Mouse (Mus musculus) midbrain, embryonic 16.5 days (tissue): ENCODE measurements around the gene Pik3ip1. TPM values are rescaled to one million over a fixed set of nuclear protein-coding genes. Genes with fewer than 3 reads are reported as not detected.

ENCODE experiments used
- ATAC-seq: fragments of 200-750 bp; cut with Nextera tagmentation; 2 replicates; pipeline ENCODE4 v1.8.0; 2017; ENCODE audit warnings: moderate TSS enrichment
- H3K27ac ChIP-seq: fragments of 300-500 bp; sonication (generic); 2 replicates; pipeline ENCODE4 v1.5.1; 2014; ENCODE audit warnings: mild to moderate bottlenecking, low read length, mixed read lengths
- H3K27me3 ChIP-seq: fragments of 300-500 bp; sonication (generic); 2 replicates; pipeline ENCODE4 v1.6.1; 2014; ENCODE audit warnings: low read depth, low read length, mixed read lengths; ENCODE audit not compliant: control insufficient read depth, insufficient read depth
- H3K36me3 ChIP-seq: fragments of 300-500 bp; sonication (generic); 2 replicates; pipeline ENCODE4 v1.6.1; 2014; ENCODE audit warnings: mild to moderate bottlenecking, low read length, moderate library complexity, mixed read lengths; ENCODE audit not compliant: control insufficient read depth, insufficient read depth
- H3K4me1 ChIP-seq: fragments of 300-500 bp; sonication (generic); 2 replicates; pipeline ENCODE4 v1.6.1; 2014; ENCODE audit warnings: mild to moderate bottlenecking, low read length, mixed read lengths; ENCODE audit not compliant: control insufficient read depth, insufficient read depth
- H3K4me2 ChIP-seq: fragments of 300-500 bp; sonication (generic); 2 replicates; pipeline ENCODE4 v1.6.1; 2014; ENCODE audit warnings: mild to moderate bottlenecking, low read length, mixed read lengths
- H3K4me3 ChIP-seq: fragments of 300-500 bp; sonication (generic); 2 replicates; pipeline ENCODE4 v1.5.1; 2014; ENCODE audit warnings: low read depth, mild to moderate bottlenecking, low read length, moderate library complexity, mixed read lengths
- H3K9ac ChIP-seq: fragments of 300-500 bp; sonication (generic); 2 replicates; pipeline ENCODE4 v1.6.1; 2014; ENCODE audit warnings: low read depth, low read length, mixed read lengths
- H3K9me3 ChIP-seq: fragments of 300-500 bp; sonication (generic); replicated peaks from 2 replicates; pipeline ENCODE4 v1.6.1; 2014; ENCODE audit warnings: mild to moderate bottlenecking, low read length, mixed read lengths; ENCODE audit not compliant: control insufficient read depth, poor library complexity, severe bottlenecking
- WGBS: fragments of 180-500 bp; shearing (Covaris S2); extraction: QIAGEN DNeasy Blood & Tissue Kit; methylation state at CpG from one replicate; pipeline ENCODE4 v1.1.7; 2014; 5-methylcytosine and 5-hydroxymethylcytosine counted together
- polyA plus RNA-seq: library from polyadenylated mRNA; unstranded; fragments of >200 nt; fragmentation: Nextera tagmentation; extraction: Ambion mirVana; gene quantifications from 2 replicates; pipeline ENCODE4 v1.2.1, GENCODE M21; 2015

Gene Pik3ip1
- polyA plus RNA-seq, 1 experiment from 2014 or later, result 29.5 TPM

GRCm38 (mm10) chr11:3390789-3391188 lies 60.6 kb downstream of the Pik3ip1 start:
- no peak overlapping the region for H3K4me3 ChIP-seq
- WGBS, result 89% methylated on average over 5 of the region's 5 CpGs

GRCm38 (mm10) chr11:3392526-3392925 lies 62.3 kb downstream of the Pik3ip1 start:
- Histone ChIP-seq H3K27me3 (no peaks in the 10 kb centered on the region), H3K4me2 (no peak overlapping the region), H3K9me3 (no peaks in the 10 kb centered on the region), H3K27ac (no peak overlapping the region), H3K4me1 (no peaks in the 10 kb centered on the region), H3K36me3 (no peaks in the 10 kb centered on the region), H3K4me3 (no peak overlapping the region), H3K9ac (no peak overlapping the region)
- ATAC-seq, result no peak
- WGBS, result 81% methylated on average over 8 of the region's 8 CpGs

More at GRCm38 (mm10) chr11:3390789-3391188, 60.6 kb downstream of the Pik3ip1 start:
- no peaks in the 10 kb centered on the region for H3K9me3 ChIP-seq
- no peaks in the 10 kb centered on the region for H3K27me3 ChIP-seq
- no peak for ATAC-seq
- H3K27ac ChIP-seq, result no peak overlapping the region
- H3K36me3 ChIP-seq, result no peaks in the 10 kb centered on the region
- H3K9ac ChIP-seq, result no peak overlapping the region
- H3K4me2 ChIP-seq, result no peak overlapping the region
- no peaks in the 10 kb centered on the region for H3K4me1 ChIP-seq

Other genes with a start within 250 kb of the Pik3ip1 start
- 19.0 and 19.4 TPM in 2 replicates for gene Sfi1, start 136.9 kb upstream of the Pik3ip1 start, polyA plus RNA-seq
- gene Eif4enif1, start 128.0 kb upstream of the Pik3ip1 start, polyA plus RNA-seq, result 54.2 and 57.9 TPM in 2 replicates
- 212 and 223 TPM in 2 replicates for gene Drg1, start 64.0 kb upstream of the Pik3ip1 start, polyA plus RNA-seq
- gene Patz1, start 41.5 kb upstream of the Pik3ip1 start, polyA plus RNA-seq, result 41.6 and 52.0 TPM in 2 replicates
- 185 and 187 TPM in 2 replicates for gene Limk2, start 78.8 kb downstream of the Pik3ip1 start, polyA plus RNA-seq
- gene Rnf185, start 122.0 kb downstream of the Pik3ip1 start, polyA plus RNA-seq, result 45.3 and 46.2 TPM in 2 replicates
- 1.7 and 3.9 TPM in 2 replicates for gene Pla2g3, start 157.9 kb downstream of the Pik3ip1 start, polyA plus RNA-seq
- 8.3 and 10.3 TPM in 2 replicates for gene Inpp5j, start 174.4 kb downstream of the Pik3ip1 start, polyA plus RNA-seq
- 87.5 and 129 TPM in 2 replicates for gene Selenom, start 184.3 kb downstream of the Pik3ip1 start, polyA plus RNA-seq
- gene Smtn, start 210.2 kb downstream of the Pik3ip1 start, polyA plus RNA-seq, result 14.2 and 14.7 TPM in 2 replicates